Mouse (Mus musculus) layer of hippocampus, adult 11-12 months (tissue): ENCODE data around the gene C1qb.

Experiments
- DNase-seq: peaks from one replicate; pipeline ENCODE4 v3.0.0; 2022; ENCODE audit warnings: low spot score

C1qb gene

DNA sequence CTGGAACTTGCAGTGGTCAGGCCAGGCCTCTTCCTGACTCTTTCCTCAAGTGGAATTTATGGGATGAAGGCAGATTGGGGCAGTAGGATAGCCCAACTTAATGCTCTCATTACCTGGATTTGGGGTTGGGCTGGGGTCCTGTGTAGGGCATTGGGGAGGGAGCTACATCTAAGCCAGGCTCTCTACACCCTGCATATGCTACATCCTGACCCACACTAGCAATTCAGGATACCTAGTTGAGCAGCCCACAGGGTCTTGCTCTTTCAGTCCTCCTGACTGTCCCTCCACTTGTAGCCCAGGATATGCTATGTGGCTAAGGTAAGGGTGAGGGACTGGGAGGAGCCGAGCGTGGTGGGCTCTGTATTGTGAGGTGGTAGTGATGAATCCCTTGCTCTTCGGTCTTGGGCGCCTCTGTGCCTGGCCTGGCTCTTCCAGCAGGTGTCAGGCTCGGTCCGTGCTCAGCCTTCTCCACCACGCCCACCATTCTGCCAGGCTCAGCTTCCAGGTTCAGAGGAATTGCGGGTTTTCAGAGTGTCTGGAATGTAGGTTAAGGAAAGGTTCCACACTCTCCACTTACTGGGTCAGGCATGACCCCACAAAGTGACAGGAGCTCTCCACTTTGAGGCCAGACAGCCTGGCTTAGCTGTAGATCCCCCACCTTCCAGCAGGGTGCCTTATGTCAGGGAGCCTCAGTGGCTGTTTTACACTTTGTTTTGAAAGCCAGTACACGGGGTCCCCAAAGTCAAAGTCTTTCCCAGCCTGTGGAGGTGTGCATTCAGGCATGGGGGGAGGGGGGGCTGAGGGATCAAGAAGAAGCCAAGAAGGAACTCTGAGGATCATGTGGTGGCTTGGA is 7.9 kb upstream of the C1qb start:
- DNase-seq = peak; percentile 73

GRCm38 (mm10) chr4:136892811-136893210 is 6.8 kb upstream of the C1qb start, which contains the start of gene C1qc:
C1qc (minus strand) TSS chr4:136893065.
- peak; percentile 64 for DNase-seq

DNA sequence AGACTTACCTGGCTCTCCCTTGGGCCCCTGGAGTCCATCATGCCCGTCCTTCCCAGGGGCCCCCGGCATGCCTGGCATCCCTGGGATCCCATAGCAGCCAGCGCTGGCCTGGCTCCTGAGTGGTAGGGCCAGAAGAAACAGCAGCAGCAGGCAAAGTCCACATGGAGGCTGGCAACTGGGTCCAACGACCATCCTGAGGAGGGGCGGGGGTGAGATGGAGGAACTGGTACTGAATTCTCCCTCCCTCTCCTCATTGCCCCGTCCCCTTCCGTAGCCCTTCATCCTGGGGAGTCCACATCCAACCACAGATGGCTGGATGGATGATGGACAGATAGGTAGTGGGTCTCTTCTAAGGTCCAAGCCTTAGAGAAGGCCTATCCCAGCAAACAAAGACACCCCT is 6.4 kb upstream of the C1qb start:
- DNase-seq = no peak

DNA sequence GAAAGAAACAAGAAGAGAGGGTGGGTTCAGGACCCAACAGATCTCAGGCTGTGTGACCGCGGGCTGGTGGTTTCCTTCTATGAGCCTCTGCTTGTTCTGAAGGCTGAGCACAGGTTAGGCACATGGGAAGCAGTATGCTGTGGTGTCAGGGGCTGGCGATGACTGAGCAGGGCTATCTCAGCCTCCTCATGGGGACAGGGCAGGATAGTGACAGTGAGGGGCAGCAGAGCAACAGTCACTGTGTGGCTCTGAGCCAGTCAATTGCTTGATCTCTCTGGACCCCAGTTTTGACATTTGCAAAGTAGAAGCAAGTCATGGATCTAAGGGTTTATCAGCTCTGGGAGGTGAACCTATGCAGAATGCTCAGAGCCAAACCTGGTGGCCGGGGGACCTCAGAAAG is 5.1 kb upstream of the C1qb start:
- no peak for DNase-seq

DNA sequence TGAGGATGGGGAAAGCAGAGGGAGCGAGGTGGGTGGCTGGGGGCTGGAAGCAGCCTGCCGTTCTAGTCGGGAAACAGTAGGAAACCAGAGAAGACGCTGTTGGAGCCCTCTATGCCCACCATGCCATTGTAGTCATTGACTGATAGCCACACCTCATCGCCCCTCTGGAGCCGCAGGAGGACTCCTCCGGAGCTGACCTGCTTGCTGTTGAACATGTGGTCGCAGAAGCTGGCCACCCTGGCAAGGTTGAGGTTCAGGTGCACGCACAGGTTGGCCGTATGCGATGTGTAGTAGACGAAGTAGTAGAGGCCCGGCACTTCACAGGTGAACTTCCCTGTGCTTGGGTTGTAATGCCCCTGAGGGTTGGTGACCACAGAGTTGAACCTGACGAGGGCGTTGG is 4.0 kb upstream of the C1qb start:
- DNase-seq = no peak

DNA sequence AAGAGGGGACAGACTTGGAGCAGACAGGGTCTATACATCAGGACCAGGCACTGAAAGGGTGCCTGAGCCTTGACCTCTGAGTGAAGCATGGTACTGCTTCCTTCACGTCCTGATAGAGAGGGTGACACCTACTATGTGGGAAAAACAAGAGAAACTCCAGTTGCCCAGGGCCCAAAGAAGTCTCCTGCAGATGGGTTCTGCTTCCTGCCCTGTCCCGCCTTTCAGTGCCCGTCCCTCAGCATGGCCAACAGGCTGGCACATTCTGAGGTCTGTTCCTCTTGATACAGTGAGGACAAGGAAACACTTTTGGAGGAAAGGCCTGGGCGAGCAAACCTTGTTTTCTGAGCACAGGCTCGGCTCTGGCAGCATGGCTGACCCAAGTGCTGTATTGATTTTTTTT is 1.7 kb upstream of the C1qb start:
- DNase-seq = no peak

GRCm38 (mm10) chr4:136878601-136879000 is 7.4 kb downstream of the C1qb start:
- peak; percentile 47 for DNase-seq

DNA sequence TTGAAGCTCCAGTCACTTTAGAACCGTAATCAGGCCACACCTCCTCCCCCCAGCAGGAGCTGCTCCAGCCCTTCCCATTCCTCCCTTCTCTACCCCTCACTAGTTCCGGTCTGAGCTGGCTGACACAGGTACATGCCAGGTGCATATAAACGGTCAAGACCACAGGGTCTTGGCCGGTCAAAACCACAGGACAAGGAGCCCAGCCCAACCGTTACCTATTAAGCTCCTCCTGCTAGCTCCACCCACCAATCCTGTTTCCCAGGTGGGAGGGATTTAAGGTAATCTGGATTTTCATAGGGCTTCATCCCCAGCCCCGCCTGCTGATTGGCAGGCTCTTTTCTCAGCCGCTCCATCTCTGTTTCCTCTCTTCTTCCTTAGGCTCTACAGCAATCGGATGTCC is 7.8 kb downstream of the C1qb start:
- DNase-seq = no peak

DNA sequence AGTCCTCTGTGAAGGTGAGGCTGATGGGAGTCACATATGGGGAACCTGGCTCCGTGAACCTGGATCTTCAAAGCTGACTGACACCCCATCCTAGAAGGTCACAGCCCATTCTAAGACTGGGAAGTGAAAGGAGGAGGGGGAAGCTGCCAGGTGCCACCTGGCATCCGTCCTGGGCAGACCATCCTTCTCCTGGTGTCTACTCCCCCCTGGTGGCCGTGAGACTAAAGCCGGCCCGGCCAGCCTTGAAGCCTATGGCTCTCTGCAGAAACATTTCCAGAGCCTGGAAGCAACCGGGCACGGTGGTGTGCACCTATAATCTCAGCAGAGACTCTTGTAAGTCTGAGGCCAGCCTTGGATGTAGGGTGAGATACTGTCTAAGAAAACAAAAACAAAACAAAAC is 9.0 kb downstream of the C1qb start:
- DNase-seq = peak; percentile 44

DNA sequence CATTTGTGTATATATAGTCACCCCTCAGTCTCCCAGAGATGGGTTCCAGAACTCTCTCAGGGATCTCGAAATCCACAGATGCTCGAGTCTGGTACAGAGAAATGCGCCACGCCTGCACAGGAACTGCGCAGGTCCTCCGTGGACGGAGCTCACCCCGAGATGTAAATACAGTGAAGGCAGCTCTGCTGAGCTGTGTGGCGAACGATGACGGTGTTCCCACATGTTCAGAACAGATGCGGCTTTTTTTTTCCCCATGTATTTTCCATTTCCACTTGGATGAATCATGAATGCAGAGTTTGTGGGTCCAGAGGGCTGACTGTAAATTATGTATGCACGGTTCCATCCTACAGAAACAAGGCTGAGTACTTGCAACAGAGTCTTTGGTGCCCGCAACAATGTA is 11.0 kb downstream of the C1qb start:
- no peak for DNase-seq

GRCm38 (mm10) chr4:136868371-136868770 is 17.6 kb downstream of the C1qb start:
- DNase-seq = no peak

DNA sequence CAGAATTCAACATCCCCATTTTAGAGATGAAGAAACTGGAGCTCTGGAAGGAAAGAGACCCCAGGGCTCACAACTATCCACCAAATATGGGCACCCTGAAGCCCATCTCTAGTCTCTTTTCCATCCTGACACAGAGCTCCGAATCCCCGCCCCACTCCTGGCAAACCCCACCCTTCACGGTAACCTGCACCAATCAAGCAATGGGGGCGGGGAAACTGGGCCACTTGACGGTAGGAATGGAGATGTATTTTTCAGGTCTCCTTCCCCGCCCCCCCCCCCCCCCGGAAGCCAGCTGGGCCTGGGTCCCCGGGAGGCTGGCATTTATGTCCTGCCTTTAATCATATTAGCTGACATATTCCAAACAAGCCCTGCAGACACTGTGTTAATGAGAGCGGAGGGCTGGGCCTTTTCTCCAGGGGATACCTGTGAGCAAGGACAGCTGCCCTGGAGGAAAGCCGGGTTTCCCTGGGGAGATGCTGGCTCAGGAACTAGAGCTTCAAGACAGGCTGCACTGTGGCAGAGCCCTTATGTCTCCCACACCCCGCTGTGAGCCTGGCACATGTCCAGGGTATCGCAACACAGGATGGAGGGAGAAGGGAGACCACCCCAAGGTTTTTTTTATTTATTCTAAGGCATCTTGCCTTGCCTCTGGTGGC is 18.2 kb downstream of the C1qb start:
- no peak for DNase-seq

- no peak for DNase-seq
Observed at GRCm38 (mm10) chr4:136865531-136865930, 20.5 kb downstream of the C1qb start.

- DNase-seq = no peak
Observed at GRCm38 (mm10) chr4:136864751-136865470, 21.1 kb downstream of the C1qb start.

- DNase-seq = no peak
Observed at GRCm38 (mm10) chr4:136863517-136863916, 22.5 kb downstream of the C1qb start.

- no peak for DNase-seq
Observed at GRCm38 (mm10) chr4:136862411-136862810, 23.6 kb downstream of the C1qb start.

- no peak for DNase-seq
Observed at GRCm38 (mm10) chr4:136861806-136862205, 24.2 kb downstream of the C1qb start.

DNA sequence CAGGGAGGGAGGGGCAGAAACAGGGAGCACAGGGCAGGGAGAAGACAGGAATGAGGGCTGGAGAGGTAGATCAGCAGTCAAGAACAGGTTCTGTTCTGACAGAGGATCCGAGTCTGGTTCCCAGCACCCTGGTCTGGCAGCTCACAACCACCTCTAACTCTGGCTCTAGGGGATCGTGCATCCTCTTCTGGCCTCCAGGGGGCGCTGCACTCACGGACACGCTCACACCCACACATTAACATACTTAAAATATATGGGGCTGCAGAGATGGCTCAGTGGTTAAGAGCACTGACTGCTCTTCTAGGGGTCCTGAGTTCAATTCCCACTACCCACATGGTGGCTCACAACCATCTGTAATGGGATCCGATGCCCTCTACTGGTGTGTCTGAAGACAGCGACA is 26.0 kb downstream of the C1qb start:
- DNase-seq = no peak

DNA sequence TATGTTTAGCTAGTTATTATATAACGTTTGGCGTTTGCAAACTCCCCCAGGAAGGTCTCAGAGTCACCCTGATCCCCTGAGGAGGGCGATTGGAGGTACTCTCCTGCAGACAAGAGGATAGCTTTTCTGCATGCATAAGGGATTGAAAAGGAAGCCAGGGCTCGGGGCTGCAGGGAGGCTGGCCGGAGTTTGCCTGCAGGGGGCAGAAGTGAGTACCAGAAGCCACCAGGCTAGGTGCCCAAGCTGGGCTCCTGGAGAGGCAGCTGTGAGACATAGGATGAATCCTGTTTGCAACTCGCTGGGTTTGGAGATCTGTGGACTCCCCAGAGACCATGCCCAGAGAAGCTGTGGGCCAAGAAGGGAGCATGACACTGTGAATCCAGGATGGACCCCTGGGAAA is 30.9 kb downstream of the C1qb start:
- peak; percentile 50 for DNase-seq

DNA sequence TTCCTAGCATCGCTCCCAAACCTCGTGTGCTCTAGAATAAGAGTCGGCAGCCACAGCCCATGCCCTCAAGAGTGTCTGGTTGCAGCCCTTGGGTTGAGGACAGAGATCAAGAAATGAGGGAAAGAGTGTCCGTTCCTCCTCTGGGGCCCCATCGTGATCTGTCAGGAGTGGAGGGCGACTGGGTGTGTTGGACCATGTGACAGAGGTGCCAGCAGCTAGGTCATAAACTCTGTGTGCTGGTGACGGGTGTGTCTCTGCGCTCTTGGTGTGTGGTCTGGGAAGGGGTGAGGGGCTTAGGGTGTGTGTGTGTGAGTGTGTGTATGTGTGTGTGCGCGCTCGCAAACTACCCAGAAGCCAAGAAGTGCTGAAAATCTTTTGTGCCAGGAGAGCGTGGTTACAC is 33.0 kb downstream of the C1qb start:
- no peak for DNase-seq

DNA sequence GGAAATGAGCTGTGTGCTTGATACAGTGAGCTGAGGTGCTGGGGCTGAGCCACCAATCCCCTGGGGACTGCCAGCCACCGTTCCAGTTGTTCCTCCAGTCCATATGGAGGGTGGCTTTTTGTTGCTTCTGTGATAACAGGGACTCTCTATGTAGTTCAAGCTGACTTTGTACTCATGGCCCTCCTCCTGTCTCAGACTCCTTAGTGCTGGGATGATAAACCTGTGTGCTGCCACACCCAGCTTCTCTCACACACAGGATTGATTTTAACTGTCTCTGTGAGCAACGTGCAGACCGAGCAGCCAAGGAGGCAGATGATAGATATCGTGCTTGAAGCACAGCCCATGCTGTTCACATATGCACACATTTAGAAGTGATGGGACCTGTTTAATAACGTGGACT is 33.9 kb downstream of the C1qb start:
- no peak for DNase-seq

- DNase-seq = no peak
Observed at GRCm38 (mm10) chr4:136848565-136848964, 37.4 kb downstream of the C1qb start.

DNA sequence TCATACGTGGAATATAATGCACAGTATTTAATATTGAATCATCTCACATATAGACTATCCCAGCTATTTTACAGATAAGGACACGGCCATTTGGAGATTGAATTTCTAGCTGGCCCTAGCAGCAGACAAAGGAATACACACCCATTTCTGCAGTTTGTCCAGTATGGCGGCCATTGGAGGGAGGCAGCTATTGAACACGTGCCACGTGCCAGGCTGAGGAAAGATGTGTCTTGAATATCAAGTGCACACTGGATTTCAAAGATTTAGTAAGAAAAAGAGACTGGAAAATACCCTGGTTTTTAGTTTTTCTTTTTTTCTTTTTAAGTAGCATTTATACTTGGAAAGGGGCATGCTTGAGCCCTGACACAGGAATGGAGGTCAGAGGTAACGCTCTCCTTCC is 38.8 kb downstream of the C1qb start:
- no peak for DNase-seq
